ENCODE assay signal across 9 mouse cellular contexts in genomic region chr1:191808688-191809223, GRCm38 (mm10). TPM values are rescaled to one million over a fixed set of nuclear protein-coding genes. Genes with fewer than 3 reads are reported as not detected.
DNase-seq lines count a peak whose midpoint lies in the region; ATAC-seq lines count a peak whose summit lies in the region.
"Had no signal": no experiment of that assay in that cellular context is flagged by ENCODE, and none has a peak within 500 bp of the region (broad histone marks: within the 10 kb centered on the region; RNA-seq: fewer than 3 reads in every experiment).

No protein-coding gene starts in this region.

- H3K27ac ChIP-seq in hindbrain, embryonic 13.5 days = no peak overlapping the region
- no peak overlapping the region for H3K27ac ChIP-seq in hindbrain, embryonic 12.5 days
- no peak overlapping the region for H3K27ac ChIP-seq in kidney, embryonic 14.5 days (ENCODE audit: low read depth, low read length)
- H3K27ac ChIP-seq: liver, embryonic 15.5 days had no signal

- peaks cover 4% of the 10 kb centered on the region; the same call in 1 of the 2 replicates for H3K4me1 ChIP-seq in hindbrain, embryonic 13.5 days (replicated peaks)
- no peaks in the 10 kb centered on the region for H3K4me1 ChIP-seq in hindbrain, embryonic 12.5 days
- no peaks in the 10 kb centered on the region for H3K4me1 ChIP-seq in kidney, embryonic 14.5 days (ENCODE audit: control insufficient read depth, insufficient read depth, low read length)
- H3K4me1 ChIP-seq: liver, embryonic 15.5 days had no signal

- WGBS in hindbrain, embryonic 13.5 days = 66% methylated on average over 12 of the region's 12 CpGs
- WGBS in hindbrain, embryonic 12.5 days = 75% methylated on average over 12 of the region's 12 CpGs
- 79% methylated on average over 12 of the region's 12 CpGs for WGBS in kidney, embryonic 14.5 days

- peak; percentile 37 for DNase-seq in adrenal gland, postnatal 25 days
- peak; percentile 98 for DNase-seq in cerebellum, postnatal 10 days
- DNase-seq in left cerebral cortex, postnatal 14 days (ENCODE audit: low spot score in 2 of 2) = peak; percentile 44 to 60
- no peak for DNase-seq in urinary bladder, adult 18-20 months (ENCODE audit: low spot score in 2 of 2)

- H3K36me3 ChIP-seq in hindbrain, embryonic 13.5 days = no peaks in the 10 kb centered on the region
- H3K36me3 ChIP-seq in hindbrain, embryonic 12.5 days = no peaks in the 10 kb centered on the region
- H3K36me3 ChIP-seq in kidney, embryonic 14.5 days (ENCODE audit: control insufficient read depth, insufficient read depth, low read length) = no peaks in the 10 kb centered on the region
- H3K36me3 ChIP-seq: liver, embryonic 15.5 days had no signal

- H3K9ac ChIP-seq in hindbrain, embryonic 13.5 days = no peak overlapping the region
- no peak overlapping the region for H3K9ac ChIP-seq in hindbrain, embryonic 12.5 days
- no peak overlapping the region for H3K9ac ChIP-seq in kidney, embryonic 14.5 days (ENCODE audit: low read depth, low read length)
- H3K9ac ChIP-seq: liver, embryonic 15.5 days had no signal

- H3K9me3 ChIP-seq in hindbrain, embryonic 13.5 days = no peaks in the 10 kb centered on the region
- 0 out of 2 replicates have a peak, but pooled peaks cover 3% of the 10 kb centered on the region for H3K9me3 ChIP-seq in hindbrain, embryonic 12.5 days (replicated peaks)
- peaks cover 4% of the 10 kb centered on the region; the same call in 1 of the 2 replicates for H3K9me3 ChIP-seq in kidney, embryonic 14.5 days (ENCODE audit: control insufficient read depth, low read length)

- intact Hi-C loops in left cerebral cortex, postnatal 14 days (cut with DNase I) = no loop called here

- H3K4me2 ChIP-seq in hindbrain, embryonic 13.5 days = no peak overlapping the region
- no peak overlapping the region for H3K4me2 ChIP-seq in hindbrain, embryonic 12.5 days (replicated peaks)
- no peak overlapping the region for H3K4me2 ChIP-seq in kidney, embryonic 14.5 days (replicated peaks; ENCODE audit: low read depth, low read length)
- H3K4me2 ChIP-seq: liver, embryonic 15.5 days had no signal

- no peak overlapping the region for H3K4me3 ChIP-seq in hindbrain, embryonic 13.5 days
- no peak overlapping the region for H3K4me3 ChIP-seq in hindbrain, embryonic 12.5 days
- H3K4me3 ChIP-seq in kidney, embryonic 14.5 days (ENCODE audit: low read length) = no peak overlapping the region
- H3K4me3 ChIP-seq: liver, embryonic 15.5 days had no signal

- no peaks in the 10 kb centered on the region for H3K27me3 ChIP-seq in hindbrain, embryonic 13.5 days
- no peaks in the 10 kb centered on the region for H3K27me3 ChIP-seq in hindbrain, embryonic 12.5 days
- no peaks in the 10 kb centered on the region for H3K27me3 ChIP-seq in kidney, embryonic 14.5 days (ENCODE audit: control insufficient read depth, insufficient read depth, low read length)
- H3K27me3 ChIP-seq: liver, embryonic 15.5 days had no signal

- peak; percentile 95 for ATAC-seq in hindbrain, embryonic 13.5 days (ENCODE audit: low FRiP score)
- ATAC-seq in hindbrain, embryonic 12.5 days (ENCODE audit: low FRiP score) = no peak
- ATAC-seq in kidney, embryonic 14.5 days (ENCODE audit: low FRiP score, low TSS enrichment) = no peak
- ATAC-seq in erythroid progenitor cell, adult 5-6 weeks (replicated peaks; ENCODE audit: low FRiP score, poor library complexity, severe bottlenecking) = no peak

RNA-seq across cellular contexts. Expression of gene Nek2, which starts 12.5 kb away (rescaled TPM):
- polyA plus RNA-seq in hindbrain, embryonic 13.5 days (2015; fragmentation: Nextera tagmentation; extraction: Ambion mirVana) = 10.3 and 10.4 TPM in 2 replicates
- polyA plus RNA-seq in hindbrain, embryonic 12.5 days (2016; fragmentation: Nextera tagmentation; extraction: Ambion mirVana) = 26.0 and 29.8 TPM in 2 replicates
- total RNA-seq in adrenal gland, postnatal 25 days (2021) = 6.7 and 6.8 TPM in 2 replicates
- 1 to 10 TPM; 1.6 to 1.8 TPM for total RNA-seq in left cerebral cortex, postnatal 14 days (2021)
- polyA plus RNA-seq in kidney, embryonic 14.5 days (2014; fragmentation: Nextera tagmentation; extraction: Ambion mirVana) = 26.3 and 45.5 TPM in 2 replicates
- 98.4 and 116 TPM in 2 replicates for total RNA-seq in erythroid progenitor cell, adult 5-6 weeks (2015; ENCODE audit: low replicate concordance)
- 213 and 225 TPM in 2 replicates for total RNA-seq in erythroid progenitor cell, adult 5-6 weeks (2017; ENCODE audit: low replicate concordance)

Comparison
In these comparisons a context has a peak if more than half of its experiments do, and no peak if none do; other contexts are left out.
1. DNase-seq: peak in adrenal gland, postnatal 25 days (single experiment), cerebellum, postnatal 10 days (2 of 2) and left cerebral cortex, postnatal 14 days (2 of 2); none in urinary bladder, adult 18-20 months (0 of 2).
2. RNA of gene Nek2, which starts 12.5 kb away (total RNA-seq): 98.4 to 225 TPM in erythroid progenitor cell, adult 5-6 weeks; 6.7 to 6.8 TPM in adrenal gland, postnatal 25 days and 1.6 to 1.8 TPM in left cerebral cortex, postnatal 14 days; every median in the first group is over 10 times any median in the second.